Mouse (Mus musculus): ENCODE data around the gene Dnajb3.
"Not testable (repeated sequence)": the region's sequence is repeated elsewhere in the genome, so short reads cannot be mapped to it uniquely, and the experiment has no call there.

Gene Dnajb3

GRCm38 (mm10) chr1:88215466-88216380 is 10.1 kb upstream of the Dnajb3 start:
- DNase-seq (ENCODE audit: low spot score), result no peak

GRCm38 (mm10) chr1:88214462-88214952 is 8.9 kb upstream of the Dnajb3 start:
- DNase-seq (ENCODE audit: low spot score), result no peak

- DNase-seq (ENCODE audit: low spot score), result no peak
Observed at GRCm38 (mm10) chr1:88213766-88214461, 8.3 kb upstream of the Dnajb3 start.

GRCm38 (mm10) chr1:88213061-88213460 is 7.5 kb upstream of the Dnajb3 start:
- DNase-seq (ENCODE audit: low spot score), result no peak

- DNase-seq (ENCODE audit: low spot score), result no peak
Observed at GRCm38 (mm10) chr1:88212341-88213045, 6.9 kb upstream of the Dnajb3 start.

GRCm38 (mm10) chr1:88211812-88212211 is 6.2 kb upstream of the Dnajb3 start, which contains the start of gene Ugt1a1:
Ugt1a1 (plus strand) TSS chr1:88211959.
- no peak for DNase-seq (ENCODE audit: low spot score)

- peak; percentile 83 for DNase-seq (ENCODE audit: low spot score)
Observed at GRCm38 (mm10) chr1:88206843-88207479, 1.4 kb upstream of the Dnajb3 start.

GRCm38 (mm10) chr1:88200456-88200855 is 5.1 kb downstream of the Dnajb3 start, which contains the start of gene Ugt1a2:
Ugt1a2 (plus strand) TSS chr1:88200601.
- DNase-seq (ENCODE audit: low spot score), result no peak

GRCm38 (mm10) chr1:88199996-88200395 is 5.6 kb downstream of the Dnajb3 start:
- no peak for DNase-seq (ENCODE audit: low spot score)

- DNase-seq (ENCODE audit: low spot score), result no peak
Observed at GRCm38 (mm10) chr1:88197443-88197842, 8.1 kb downstream of the Dnajb3 start.

- no peak for DNase-seq (ENCODE audit: low spot score)
Observed at GRCm38 (mm10) chr1:88195687-88196086, 9.9 kb downstream of the Dnajb3 start.

- DNase-seq (ENCODE audit: low spot score), result no peak
Observed at GRCm38 (mm10) chr1:88192136-88192535, 13.4 kb downstream of the Dnajb3 start.

- DNase-seq (ENCODE audit: low spot score), result no peak
Observed at GRCm38 (mm10) chr1:88186325-88186935, 19.2 kb downstream of the Dnajb3 start.

GRCm38 (mm10) chr1:88179657-88180056 is 25.9 kb downstream of the Dnajb3 start:
- DNase-seq (ENCODE audit: low spot score), result no peak

GRCm38 (mm10) chr1:88172190-88172589 is 33.4 kb downstream of the Dnajb3 start:
- DNase-seq (ENCODE audit: low spot score), result not testable (repeated sequence)

- no peak for DNase-seq (ENCODE audit: low spot score)
Observed at GRCm38 (mm10) chr1:88165711-88166110, 39.9 kb downstream of the Dnajb3 start, which contains the start of gene Ugt1a5. Ugt1a5 (plus strand) TSS chr1:88166012.

GRCm38 (mm10) chr1:88158430-88158829 is 47.2 kb downstream of the Dnajb3 start:
- no peak for DNase-seq (ENCODE audit: low spot score)

All from c-Kit-positive CD71-positive TER-119-positive erythroid progenitor cells, embryonic 14.5 days (primary cell).